Mouse (Mus musculus) forebrain, postnatal 0 days (tissue): ENCODE measurements around the gene Cdk5r1. TPM values are rescaled to one million over a fixed set of nuclear protein-coding genes. Genes with fewer than 3 reads are reported as not detected.

ENCODE experiments used
- ATAC-seq: fragments of 200-750 bp; cut with Nextera tagmentation; 2 replicates; pipeline ENCODE4 v1.8.0; 2017; ENCODE audit warnings: mild to moderate bottlenecking, moderate library complexity
- DNase-seq: peaks from one replicate; pipeline ENCODE4 v3.0.0-alpha.2; 2015
- H3K27ac ChIP-seq: fragments of 300-500 bp; sonication (generic); 2 replicates; pipeline ENCODE4 v1.5.1; 2014; ENCODE audit warnings: low read depth, mild to moderate bottlenecking, antibody characterized with exemption, low read length, moderate library complexity, mixed read lengths
- H3K27me3 ChIP-seq: fragments of 300-500 bp; sonication (generic); 2 replicates; pipeline ENCODE4 v1.6.1; 2014; ENCODE audit warnings: mild to moderate bottlenecking, low read length, mixed read lengths; ENCODE audit not compliant: insufficient read depth
- H3K36me3 ChIP-seq: fragments of 300-500 bp; sonication (generic); 2 replicates; pipeline ENCODE4 v1.6.1; 2014; ENCODE audit warnings: mild to moderate bottlenecking, moderate library complexity; ENCODE audit not compliant: insufficient read depth
- H3K4me1 ChIP-seq: fragments of 300-500 bp; sonication (generic); 2 replicates; pipeline ENCODE4 v1.6.1; 2014; ENCODE audit warnings: antibody characterized with exemption; ENCODE audit not compliant: insufficient read depth
- H3K4me2 ChIP-seq: fragments of 300-500 bp; sonication (generic); 2 replicates; pipeline ENCODE4 v1.6.1; 2014; ENCODE audit warnings: low read depth, mild to moderate bottlenecking, moderate library complexity
- H3K4me3 ChIP-seq: fragments of 300-500 bp; sonication (generic); 2 replicates; pipeline ENCODE4 v1.5.1; 2014; ENCODE audit warnings: low read depth, low read length, mixed read lengths
- H3K9ac ChIP-seq: fragments of 300-500 bp; sonication (generic); 2 replicates; pipeline ENCODE4 v1.6.1; 2014; ENCODE audit warnings: mild to moderate bottlenecking
- H3K9me3 ChIP-seq: fragments of 300-500 bp; sonication (generic); 2 replicates; pipeline ENCODE4 v1.6.1; 2016; ENCODE audit warnings: low read length
- CTCF ChIP-seq: sonication (generic); IDR thresholded peaks from 2 replicates; pipeline ENCODE4 v1.5.1; 2016; ENCODE audit warnings: antibody characterized with exemption, control low read depth, low read depth
- WGBS: fragments of 180-500 bp; shearing (Covaris S2); extraction: QIAGEN DNeasy Blood & Tissue Kit; methylation state at CpG from one replicate; pipeline ENCODE4 v1.1.7; 2014; 5-methylcytosine and 5-hydroxymethylcytosine counted together
- polyA plus RNA-seq: library from polyadenylated mRNA; unstranded; fragments of >200 nt; fragmentation: Nextera tagmentation; extraction: Ambion mirVana; gene quantifications from 2 replicates; pipeline ENCODE4 v1.2.1, GENCODE M21; 2015
- total RNA-seq: library from RNA; depleted of rRNA; stranded (reverse); fragments of >200 nt; gene quantifications from 2 replicates; pipeline ENCODE4 v1.2.3, GENCODE M21; 2014

Gene Cdk5r1
- total and polyA plus RNA-seq, 2 experiments from 2014 or later: 117 to 416 TPM

- DNase-seq: no peak
- ATAC-seq: no peak
- H3K4me3 ChIP-seq: no peak overlapping the region
- no peaks in the 10 kb centered on the region for H3K27me3 ChIP-seq
- peaks cover under 1% of the 10 kb centered on the region; the same call in 1 of the 2 replicates for H3K36me3 ChIP-seq
- whole genome bisulfite sequencing: 65% methylated on average over 15 of the region's 15 CpGs
- no peak for TF ChIP-seq CTCF
- H3K27ac ChIP-seq: no peak overlapping the region
- no peak overlapping the region for H3K4me2 ChIP-seq
- no peaks in the 10 kb centered on the region for H3K9me3 ChIP-seq
- H3K9ac ChIP-seq: no peak overlapping the region
- peaks cover 29% of the 10 kb centered on the region for H3K4me1 ChIP-seq
These were observed 11.2 kb downstream of the Cdk5r1 start for GRCm38 (mm10) chr11:80487904-80488587.

DNA sequence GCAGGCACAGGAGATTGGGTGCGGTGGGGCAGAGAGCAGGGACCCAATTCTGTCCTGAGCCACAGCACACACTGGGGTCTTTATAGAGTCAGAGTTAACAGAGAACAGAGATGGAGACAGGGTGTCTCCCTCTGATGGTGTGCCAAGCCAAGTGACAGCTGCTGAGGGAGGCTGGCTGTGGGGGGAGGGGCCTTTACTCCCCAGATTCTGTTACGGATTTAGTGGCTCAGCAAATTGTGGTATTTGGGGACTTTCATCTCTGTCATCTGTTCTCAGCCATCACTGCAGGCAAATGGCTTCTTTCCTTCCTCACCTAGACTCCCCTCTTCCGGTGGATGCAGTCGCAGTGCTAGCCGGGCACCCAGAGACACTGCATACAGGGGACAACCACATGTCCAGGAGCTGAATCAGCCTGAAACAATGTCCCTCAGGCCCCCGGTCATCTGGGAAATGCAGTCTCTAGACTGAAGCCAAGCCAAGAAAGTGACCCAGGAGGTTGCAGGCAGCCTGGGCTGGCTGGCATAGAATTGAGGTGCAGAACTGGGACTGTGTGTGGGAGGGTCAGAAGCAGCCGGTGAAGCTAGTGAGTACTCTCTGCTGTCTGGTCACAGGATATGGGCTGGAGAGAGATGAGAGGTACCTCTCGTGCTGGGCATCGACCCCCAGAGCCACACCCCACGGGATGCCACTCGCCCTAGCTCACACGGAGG, 12.5 kb downstream of the Cdk5r1 start:
- H3K27ac ChIP-seq: peak overlapping the region; percentile 64
- ATAC-seq (peak; percentile 26), DNase-seq (peak; percentile 73)
- no peaks in the 10 kb centered on the region for H3K36me3 ChIP-seq
- H3K4me1 ChIP-seq: peaks cover 17% of the 10 kb centered on the region
- no peak overlapping the region for H3K4me3 ChIP-seq
- H3K4me2 ChIP-seq: no peak overlapping the region
- no peaks in the 10 kb centered on the region for H3K9me3 ChIP-seq
- H3K27me3 ChIP-seq: no peaks in the 10 kb centered on the region
- 47% methylated on average over 12 of the region's 12 CpGs for WGBS
- peak overlapping the region; percentile 37 for H3K9ac ChIP-seq
- no peak for TF ChIP-seq CTCF

DNA sequence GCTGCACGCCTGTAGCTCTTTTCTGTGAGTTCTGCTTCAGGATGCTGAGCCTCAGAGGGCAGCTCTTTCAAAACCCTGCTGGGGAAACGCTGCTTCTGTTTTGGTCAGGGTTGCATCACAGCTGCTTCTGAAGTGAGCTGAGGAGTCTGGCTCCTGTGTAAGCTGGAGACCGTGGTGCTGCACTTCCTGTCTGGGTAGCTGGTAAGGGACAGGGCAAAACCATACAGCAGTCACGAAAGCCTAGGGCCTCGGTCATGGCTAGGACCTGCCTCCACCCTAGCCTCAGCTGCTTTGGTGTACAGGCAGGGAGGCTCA, 13.0 kb downstream of the Cdk5r1 start:
- Histone ChIP-seq H3K27me3 (no peaks in the 10 kb centered on the region), H3K36me3 (no peaks in the 10 kb centered on the region), H3K4me3 (no peak overlapping the region), H3K27ac (peak overlapping the region; percentile 64), H3K4me2 (no peak overlapping the region), H3K9me3 (no peaks in the 10 kb centered on the region), H3K4me1 (peaks cover 14% of the 10 kb centered on the region), H3K9ac (no peak overlapping the region)
- DNase-seq (no peak), ATAC-seq (no peak)
- 46% methylated on average over 5 of the region's 5 CpGs for WGBS
- TF ChIP-seq CTCF: no peak

DNA sequence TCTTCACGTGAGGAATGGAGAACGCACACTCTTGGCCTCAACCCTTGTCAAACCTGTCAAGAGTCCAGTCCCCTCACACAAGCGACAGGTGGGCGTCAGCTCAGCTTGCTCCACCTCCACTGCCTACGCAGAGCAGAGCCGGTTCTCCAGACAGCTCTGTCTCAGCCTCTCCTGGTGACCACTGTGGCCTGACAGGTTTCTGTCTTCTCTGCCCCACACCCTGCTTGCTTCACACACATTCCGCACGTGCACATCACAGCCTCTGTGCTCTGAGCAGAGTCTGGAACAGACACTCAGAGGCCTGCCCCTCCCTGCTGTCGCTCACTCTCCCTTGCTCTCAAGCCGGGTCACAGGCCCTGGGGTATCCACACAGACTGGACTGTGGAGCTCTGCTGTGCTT, 14.0 kb downstream of the Cdk5r1 start:
- Histone ChIP-seq H3K4me3 (no peak overlapping the region), H3K9me3 (no peaks in the 10 kb centered on the region), H3K4me2 (no peak overlapping the region), H3K36me3 (no peaks in the 10 kb centered on the region), H3K9ac (no peak overlapping the region), H3K4me1 (peaks cover 13% of the 10 kb centered on the region), H3K27me3 (no peaks in the 10 kb centered on the region), H3K27ac (no peak overlapping the region)
- TF ChIP-seq CTCF: no peak
- ATAC-seq (no peak), DNase-seq (no peak)
- WGBS: 78% methylated on average over 10 of the region's 10 CpGs

DNA sequence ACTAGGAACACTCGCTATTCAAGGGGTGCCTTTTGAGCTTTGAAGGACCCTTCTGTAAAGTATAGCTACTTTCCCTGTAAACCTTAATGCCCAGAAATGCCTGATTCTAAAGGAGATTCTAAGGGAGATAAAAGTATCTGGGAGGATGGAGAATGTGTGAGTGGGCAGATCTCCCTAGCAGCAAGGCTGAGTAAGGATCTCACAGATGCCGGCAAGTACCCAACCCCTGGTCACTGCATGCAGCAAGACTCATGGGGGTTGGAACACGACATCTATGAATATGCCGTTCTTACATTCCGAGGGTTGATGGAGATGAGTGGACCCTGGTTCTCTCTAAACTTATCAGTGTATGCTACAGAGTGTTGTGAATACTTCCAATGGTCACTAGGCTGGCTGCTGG, 16.4 kb downstream of the Cdk5r1 start:
- H3K4me2 ChIP-seq: no peak overlapping the region
- H3K27ac ChIP-seq: no peak overlapping the region
- H3K27me3 ChIP-seq: no peaks in the 10 kb centered on the region
- TF ChIP-seq CTCF: no peak
- no peaks in the 10 kb centered on the region for H3K9me3 ChIP-seq
- ATAC-seq (no peak), DNase-seq (no peak)
- 92% methylated on average over 5 of the region's 5 CpGs for WGBS
- H3K4me1 ChIP-seq: peaks cover 11% of the 10 kb centered on the region
- H3K36me3 ChIP-seq: no peaks in the 10 kb centered on the region
- H3K9ac ChIP-seq: no peak overlapping the region
- no peak overlapping the region for H3K4me3 ChIP-seq

- H3K27ac ChIP-seq: no peak overlapping the region
- H3K36me3 ChIP-seq: no peaks in the 10 kb centered on the region
- ATAC-seq (no peak), DNase-seq (no peak)
- 52% methylated on average over 9 of the region's 9 CpGs for WGBS
- no peak overlapping the region for H3K4me3 ChIP-seq
- no peak overlapping the region for H3K4me2 ChIP-seq
- H3K9me3 ChIP-seq: no peaks in the 10 kb centered on the region
- no peak for TF ChIP-seq CTCF
- H3K4me1 ChIP-seq: peaks cover 10% of the 10 kb centered on the region
- H3K27me3 ChIP-seq: no peaks in the 10 kb centered on the region
- no peak overlapping the region for H3K9ac ChIP-seq
These were observed 18.0 kb downstream of the Cdk5r1 start for GRCm38 (mm10) chr11:80494852-80495251.

- Histone ChIP-seq H3K4me3 (no peak overlapping the region), H3K4me2 (no peak overlapping the region), H3K9ac (no peak overlapping the region), H3K9me3 (no peaks in the 10 kb centered on the region), H3K27ac (no peak overlapping the region), H3K4me1 (peaks cover 10% of the 10 kb centered on the region; the same call in 1 of the 2 replicates), H3K36me3 (no peaks in the 10 kb centered on the region), H3K27me3 (no peaks in the 10 kb centered on the region)
- 88% methylated on average over 6 of the region's 6 CpGs for WGBS
- DNase-seq (no peak), ATAC-seq (no peak)
- no peak for TF ChIP-seq CTCF
These were observed 19.1 kb downstream of the Cdk5r1 start for GRCm38 (mm10) chr11:80495972-80496371.
